Mouse (Mus musculus): ENCODE measurements at regions not wholly inside any gene's neighbourhood (a gene's known extent, or its start where the extent isn't known, plus 50 kb on each side); places are given as distances from the start of the nearest gene placed in this dataset.

- H3K4me1 ChIP-seq (ENCODE audit: control insufficient read depth, insufficient read depth, low read length) = 0 out of 2 replicates have a peak, but pooled peaks cover 5% of the 10 kb centered on the region
- H3K27me3 ChIP-seq (ENCODE audit: control insufficient read depth, insufficient read depth, low read length) = no peaks in the 10 kb centered on the region
- no peak for ATAC-seq (ENCODE audit: insufficient number of reproducible peaks, insufficient read depth, low FRiP score, low read depth)
- H3K36me3 ChIP-seq (ENCODE audit: control insufficient read depth, insufficient read depth, low read length) = no peaks in the 10 kb centered on the region
- 86% methylated on average over 8 of the region's 8 CpGs for WGBS
- H3K4me2 ChIP-seq (replicated peaks; ENCODE audit: low read depth, low read length) = no peak overlapping the region
- H3K9me3 ChIP-seq (ENCODE audit: control insufficient read depth, low read depth, low read length) = no peaks in the 10 kb centered on the region
- no peak overlapping the region for H3K27ac ChIP-seq (ENCODE audit: low read length)
- no peak overlapping the region for H3K9ac ChIP-seq (replicated peaks; ENCODE audit: low read depth, low read length)
- H3K4me3 ChIP-seq (ENCODE audit: low read depth, low read length) = no peak overlapping the region
Observed at GRCm38 (mm10) chr14:25161684-25162321, 297.2 kb upstream of the Zmiz1 start.

GRCm38 (mm10) chr14:25166217-25166616, 292.8 kb upstream of the Zmiz1 start:
- no peaks in the 10 kb centered on the region for H3K9me3 ChIP-seq (ENCODE audit: control insufficient read depth, low read depth, low read length)
- no peak overlapping the region for H3K9ac ChIP-seq (replicated peaks; ENCODE audit: low read depth, low read length)
- 0% methylated on average over 1 of the region's 1 CpGs for WGBS
- H3K27ac ChIP-seq (ENCODE audit: low read length) = no peak overlapping the region
- ATAC-seq (ENCODE audit: insufficient number of reproducible peaks, insufficient read depth, low FRiP score, low read depth) = no peak
- no peaks in the 10 kb centered on the region for H3K36me3 ChIP-seq (ENCODE audit: control insufficient read depth, insufficient read depth, low read length)
- no peak overlapping the region for H3K4me2 ChIP-seq (replicated peaks; ENCODE audit: low read depth, low read length)
- H3K4me1 ChIP-seq (ENCODE audit: control insufficient read depth, insufficient read depth, low read length) = peaks cover 27% of the 10 kb centered on the region
- H3K27me3 ChIP-seq (ENCODE audit: control insufficient read depth, insufficient read depth, low read length) = no peaks in the 10 kb centered on the region
- no peak overlapping the region for H3K4me3 ChIP-seq (ENCODE audit: low read depth, low read length)

GRCm38 (mm10) chr14:25167604-25168003, 291.4 kb upstream of the Zmiz1 start:
- H3K9me3 ChIP-seq (ENCODE audit: control insufficient read depth, low read depth, low read length) = no peaks in the 10 kb centered on the region
- 52% methylated on average over 4 of the region's 4 CpGs for WGBS
- no peak overlapping the region for H3K27ac ChIP-seq (ENCODE audit: low read length)
- peaks cover 27% of the 10 kb centered on the region for H3K4me1 ChIP-seq (ENCODE audit: control insufficient read depth, insufficient read depth, low read length)
- H3K27me3 ChIP-seq (ENCODE audit: control insufficient read depth, insufficient read depth, low read length) = no peaks in the 10 kb centered on the region
- H3K4me2 ChIP-seq (replicated peaks; ENCODE audit: low read depth, low read length) = no peak overlapping the region
- no peaks in the 10 kb centered on the region for H3K36me3 ChIP-seq (ENCODE audit: control insufficient read depth, insufficient read depth, low read length)
- H3K4me3 ChIP-seq (ENCODE audit: low read depth, low read length) = no peak overlapping the region
- no peak for ATAC-seq (ENCODE audit: insufficient number of reproducible peaks, insufficient read depth, low FRiP score, low read depth)
- no peak overlapping the region for H3K9ac ChIP-seq (replicated peaks; ENCODE audit: low read depth, low read length)

- no peak overlapping the region for H3K27ac ChIP-seq (ENCODE audit: low read length)
- H3K9ac ChIP-seq (replicated peaks; ENCODE audit: low read depth, low read length) = no peak overlapping the region
- H3K27me3 ChIP-seq (ENCODE audit: control insufficient read depth, insufficient read depth, low read length) = no peaks in the 10 kb centered on the region
- no peak overlapping the region for H3K4me3 ChIP-seq (ENCODE audit: low read depth, low read length)
- no peak overlapping the region for H3K4me2 ChIP-seq (replicated peaks; ENCODE audit: low read depth, low read length)
- peaks cover 29% of the 10 kb centered on the region for H3K4me1 ChIP-seq (ENCODE audit: control insufficient read depth, insufficient read depth, low read length)
- ATAC-seq (ENCODE audit: insufficient number of reproducible peaks, insufficient read depth, low FRiP score, low read depth) = no peak
- H3K9me3 ChIP-seq (ENCODE audit: control insufficient read depth, low read depth, low read length) = no peaks in the 10 kb centered on the region
- no peaks in the 10 kb centered on the region for H3K36me3 ChIP-seq (ENCODE audit: control insufficient read depth, insufficient read depth, low read length)
- WGBS = 58% methylated on average over 5 of the region's 5 CpGs
Observed at GRCm38 (mm10) chr14:25168310-25168709, 290.7 kb upstream of the Zmiz1 start.

- Histone ChIP-seq H3K4me3 (ENCODE audit: low read depth, low read length) (no peak overlapping the region), H3K9me3 (ENCODE audit: control insufficient read depth, low read depth, low read length) (no peaks in the 10 kb centered on the region), H3K9ac (replicated peaks; ENCODE audit: low read depth, low read length) (no peak overlapping the region), H3K4me2 (replicated peaks; ENCODE audit: low read depth, low read length) (no peak overlapping the region), H3K4me1 (ENCODE audit: control insufficient read depth, insufficient read depth, low read length) (peaks cover 23% of the 10 kb centered on the region), H3K27me3 (ENCODE audit: control insufficient read depth, insufficient read depth, low read length) (no peaks in the 10 kb centered on the region), H3K27ac (ENCODE audit: low read length) (no peak overlapping the region), H3K36me3 (ENCODE audit: control insufficient read depth, insufficient read depth, low read length) (no peaks in the 10 kb centered on the region)
- 32% methylated on average over 6 of the region's 6 CpGs for WGBS
- ATAC-seq (ENCODE audit: insufficient number of reproducible peaks, insufficient read depth, low FRiP score, low read depth) = no peak
Observed at GRCm38 (mm10) chr14:25173281-25173680, 285.7 kb upstream of the Zmiz1 start.

- Histone ChIP-seq H3K4me2 (replicated peaks; ENCODE audit: low read depth, low read length) (no peak overlapping the region), H3K27ac (ENCODE audit: low read length) (peak overlapping the region; percentile 7; the same call in 1 of the 2 replicates)
- ATAC-seq (ENCODE audit: insufficient number of reproducible peaks, insufficient read depth, low FRiP score, low read depth) = no peak
Observed at GRCm38 (mm10) chr14:25173873-25174272, 285.1 kb upstream of the Zmiz1 start.

GRCm38 (mm10) chr14:25174402-25174801, 284.6 kb upstream of the Zmiz1 start:
- no peaks in the 10 kb centered on the region for H3K9me3 ChIP-seq (ENCODE audit: control insufficient read depth, low read depth, low read length)
- peak; percentile 42; the same call in 1 of the 2 replicates for ATAC-seq (ENCODE audit: insufficient number of reproducible peaks, insufficient read depth, low FRiP score, low read depth)

More at GRCm38 (mm10) chr14:25173873-25174272, 285.1 kb upstream of the Zmiz1 start:
- 62% methylated on average over 6 of the region's 6 CpGs for WGBS
- Histone ChIP-seq H3K9ac (replicated peaks; ENCODE audit: low read depth, low read length) (no peak overlapping the region), H3K27me3 (ENCODE audit: control insufficient read depth, insufficient read depth, low read length) (no peaks in the 10 kb centered on the region), H3K36me3 (ENCODE audit: control insufficient read depth, insufficient read depth, low read length) (no peaks in the 10 kb centered on the region), H3K4me3 (ENCODE audit: low read depth, low read length) (no peak overlapping the region), H3K4me1 (ENCODE audit: control insufficient read depth, insufficient read depth, low read length) (peaks cover 19% of the 10 kb centered on the region), H3K9me3 (ENCODE audit: control insufficient read depth, low read depth, low read length) (no peaks in the 10 kb centered on the region)

GRCm38 (mm10) chr14:25176206-25176605, 282.8 kb upstream of the Zmiz1 start:
- Histone ChIP-seq H3K9me3 (ENCODE audit: control insufficient read depth, low read depth, low read length) (no peaks in the 10 kb centered on the region), H3K4me1 (ENCODE audit: control insufficient read depth, insufficient read depth, low read length) (peaks cover 15% of the 10 kb centered on the region), H3K4me2 (replicated peaks; ENCODE audit: low read depth, low read length) (no peak overlapping the region), H3K4me3 (ENCODE audit: low read depth, low read length) (no peak overlapping the region), H3K27me3 (ENCODE audit: control insufficient read depth, insufficient read depth, low read length) (no peaks in the 10 kb centered on the region), H3K27ac (ENCODE audit: low read length) (no peak overlapping the region), H3K36me3 (ENCODE audit: control insufficient read depth, insufficient read depth, low read length) (no peaks in the 10 kb centered on the region), H3K9ac (replicated peaks; ENCODE audit: low read depth, low read length) (no peak overlapping the region)
- WGBS = 63% methylated on average over 6 of the region's 6 CpGs
- no peak for ATAC-seq (ENCODE audit: insufficient number of reproducible peaks, insufficient read depth, low FRiP score, low read depth)

More at GRCm38 (mm10) chr14:25174402-25174801, 284.6 kb upstream of the Zmiz1 start:
- no peaks in the 10 kb centered on the region for H3K27me3 ChIP-seq (ENCODE audit: control insufficient read depth, insufficient read depth, low read length)
- H3K9ac ChIP-seq (replicated peaks; ENCODE audit: low read depth, low read length) = no peak overlapping the region
- H3K36me3 ChIP-seq (ENCODE audit: control insufficient read depth, insufficient read depth, low read length) = no peaks in the 10 kb centered on the region
- H3K4me1 ChIP-seq (ENCODE audit: control insufficient read depth, insufficient read depth, low read length) = peaks cover 15% of the 10 kb centered on the region
- H3K4me2 ChIP-seq (replicated peaks; ENCODE audit: low read depth, low read length) = no peak overlapping the region
- H3K27ac ChIP-seq (ENCODE audit: low read length) = no peak overlapping the region
- 38% methylated on average over 2 of the region's 2 CpGs for WGBS
- no peak overlapping the region for H3K4me3 ChIP-seq (ENCODE audit: low read depth, low read length)

GRCm38 (mm10) chr14:25180126-25180525, 278.9 kb upstream of the Zmiz1 start:
- no peak overlapping the region for H3K27ac ChIP-seq (ENCODE audit: low read length)

More at GRCm38 (mm10) chr14:25180126-25180525, 278.9 kb upstream of the Zmiz1 start:
- Histone ChIP-seq H3K9ac (replicated peaks; ENCODE audit: low read depth, low read length) (no peak overlapping the region), H3K9me3 (ENCODE audit: control insufficient read depth, low read depth, low read length) (no peaks in the 10 kb centered on the region), H3K4me1 (ENCODE audit: control insufficient read depth, insufficient read depth, low read length) (no peaks in the 10 kb centered on the region), H3K4me3 (ENCODE audit: low read depth, low read length) (no peak overlapping the region), H3K36me3 (ENCODE audit: control insufficient read depth, insufficient read depth, low read length) (no peaks in the 10 kb centered on the region), H3K4me2 (replicated peaks; ENCODE audit: low read depth, low read length) (no peak overlapping the region), H3K27me3 (ENCODE audit: control insufficient read depth, insufficient read depth, low read length) (no peaks in the 10 kb centered on the region)
- ATAC-seq (ENCODE audit: insufficient number of reproducible peaks, insufficient read depth, low FRiP score, low read depth) = no peak
- 79% methylated on average over 9 of the region's 9 CpGs for WGBS
